13 mouse cellular contexts compared by ENCODE assay signal in genomic region chr11:103174411-103174832, GRCm38 (mm10). TPM values are rescaled to one million over a fixed set of nuclear protein-coding genes. Genes with fewer than 3 reads are reported as not detected.
DNase-seq lines count a peak whose midpoint lies in the region; ATAC-seq and TF ChIP-seq lines count a peak whose summit lies in the region.
"Had no signal": no experiment of that assay in that cellular context is flagged by ENCODE, and none has a peak within 500 bp of the region (broad histone marks: within the 10 kb centered on the region; RNA-seq: fewer than 3 reads in every experiment).

No protein-coding gene starts in this region.

- no peak for DNase-seq in gastrocnemius, adult 2 months
- no peak for DNase-seq in gastrocnemius, postnatal 25 days
- no peak for DNase-seq in lung, postnatal 0 days (ENCODE audit: low spot score)
- no peak for DNase-seq in lung, adult 18-20 months
- no peak for DNase-seq in hindbrain, embryonic 10.5 days (ENCODE audit: low spot score)
- DNase-seq in left cerebral cortex, postnatal 10 days (ENCODE audit: extremely low spot score in 1 of 2, low spot score in 2 of 2): no peak

- WGBS in lung, postnatal 0 days: 70% methylated on average over 5 of the region's 5 CpGs
- WGBS in bone marrow, adult 2 months: 5% methylated on average over 5 of the region's 5 CpGs
- 70% methylated on average over 5 of the region's 5 CpGs for WGBS in small intestine, adult 2 months
- WGBS in hindbrain, embryonic 10.5 days: 79% methylated on average over 5 of the region's 5 CpGs

- peak overlapping the region; percentile 77 for H3K27ac ChIP-seq in gastrocnemius, adult 2 months
- H3K27ac ChIP-seq in lung, postnatal 0 days (ENCODE audit: low read length): no peak overlapping the region
- H3K27ac ChIP-seq in bone marrow, adult 2 months (ENCODE audit: control insufficient read depth, insufficient read depth, low read depth, low read length, poor library complexity): peak overlapping the region; percentile 96
- H3K27ac ChIP-seq in small intestine, adult 2 months (ENCODE audit: insufficient read depth, low read depth, low read length): peak overlapping the region; percentile 16; the same call in 1 of the 2 replicates
- no peak overlapping the region for H3K27ac ChIP-seq in hindbrain, embryonic 10.5 days
- H3K27ac ChIP-seq: midbrain, embryonic 10.5 days had no signal

- H3K4me2 ChIP-seq in lung, postnatal 0 days (replicated peaks; ENCODE audit: low read depth, low read length): peak overlapping the region; percentile 8; the same call in 1 of the 2 replicates

- H3K9ac ChIP-seq in lung, postnatal 0 days (replicated peaks; ENCODE audit: low read depth): no peak overlapping the region

- H3K9me3 ChIP-seq in lung, postnatal 0 days (ENCODE audit: low read length): no peaks in the 10 kb centered on the region
- H3K9me3 ChIP-seq in hindbrain, embryonic 10.5 days: no peaks in the 10 kb centered on the region
- H3K9me3 ChIP-seq: heart, embryonic 10.5 days; midbrain, embryonic 10.5 days had no signal

- H3K4me1 ChIP-seq in lung, postnatal 0 days (ENCODE audit: insufficient read depth, low read depth, low read length): 0 out of 2 replicates have a peak, but pooled peaks cover 2% of the 10 kb centered on the region
- peaks cover 9% of the 10 kb centered on the region for H3K4me1 ChIP-seq in bone marrow, adult 2 months (ENCODE audit: control insufficient read depth, insufficient read depth, low read length)
- H3K4me1 ChIP-seq in small intestine, adult 2 months (ENCODE audit: control insufficient read depth, insufficient read depth, insufficient read length, low read length): peaks cover 7% of the 10 kb centered on the region
- H3K4me1 ChIP-seq in hindbrain, embryonic 10.5 days (replicated peaks): peaks cover 26% of the 10 kb centered on the region

- no peak for TF ChIP-seq EP300 in lung, postnatal 0 days (IDR thresholded peaks at IDR 0.05)

- TF ChIP-seq CTCF in gastrocnemius, adult 2 months (IDR thresholded peaks at IDR 0.05): no peak
- no peak for TF ChIP-seq CTCF in lung, postnatal 0 days (IDR thresholded peaks at IDR 0.05)
- no peak for TF ChIP-seq CTCF in bone marrow, adult 2 months (IDR thresholded peaks at IDR 0.05; ENCODE audit: control insufficient read depth, insufficient read depth, low read length)
- no peak for TF ChIP-seq CTCF in small intestine, adult 2 months (IDR thresholded peaks at IDR 0.05; ENCODE audit: extremely low read depth, insufficient read length, insufficient replicate concordance, low read depth, low read length)

- H3K36me3 ChIP-seq in lung, postnatal 0 days (ENCODE audit: insufficient read depth, low read length): no peaks in the 10 kb centered on the region
- no peaks in the 10 kb centered on the region for H3K36me3 ChIP-seq in small intestine, adult 2 months (ENCODE audit: control insufficient read depth, insufficient read depth, low read length)
- H3K36me3 ChIP-seq in hindbrain, embryonic 10.5 days: no peaks in the 10 kb centered on the region
- H3K36me3 ChIP-seq: heart, embryonic 10.5 days; midbrain, embryonic 10.5 days had no signal

- 0 out of 2 replicates have a peak overlapping the region, but pooled peaks have one; percentile 13 for H3K4me3 ChIP-seq in gastrocnemius, adult 2 months
- no peak overlapping the region for H3K4me3 ChIP-seq in lung, postnatal 0 days (ENCODE audit: low read depth, low read length)
- H3K4me3 ChIP-seq in bone marrow, adult 2 months (replicated peaks; ENCODE audit: control insufficient read depth, low read depth, low read length): peak overlapping the region; percentile 67
- peak overlapping the region; percentile 9; the same call in 1 of the 2 replicates for H3K4me3 ChIP-seq in small intestine, adult 2 months (ENCODE audit: low read depth, low read length)
- H3K4me3 ChIP-seq in hindbrain, embryonic 10.5 days: no peak overlapping the region
- H3K4me3 ChIP-seq: erythroblast, embryonic 14.5 days; heart, embryonic 10.5 days; midbrain, embryonic 10.5 days had no signal

- TF ChIP-seq POLR2A in bone marrow, adult 2 months (IDR thresholded peaks at IDR 0.05; ENCODE audit: borderline replicate concordance, control insufficient read depth, low read depth, low read length): no peak
- no peak for TF ChIP-seq POLR2A in small intestine, adult 2 months (IDR thresholded peaks at IDR 0.05; ENCODE audit: low read depth, low read length)

- ATAC-seq in lung, postnatal 0 days: no peak

- intact Hi-C loops in gastrocnemius, adult 2 months (cut with DNase I): loop anchor here (10.0 kb wide), 1 partner anchor 50 kb away; no protein-coding TSS in a partner anchor
- intact Hi-C loops in left cerebral cortex, postnatal 10 days (cut with DNase I): no loop called here

- H3K27me3 ChIP-seq in lung, postnatal 0 days (replicated peaks; ENCODE audit: insufficient read depth, low read length): peaks cover 19% of the 10 kb centered on the region
- peaks cover 16% of the 10 kb centered on the region for H3K27me3 ChIP-seq in small intestine, adult 2 months (ENCODE audit: control insufficient read depth, insufficient read depth, low read length)
- H3K27me3 ChIP-seq in hindbrain, embryonic 10.5 days (ENCODE audit: insufficient read depth, poor library complexity, severe bottlenecking): peaks cover 62% of the 10 kb centered on the region

RNA-seq across cellular contexts. Expression of gene Fmnl1, which starts 3.5 kb away (rescaled TPM):
- total RNA-seq in gastrocnemius, adult 2 months (2021): 1 to 10 TPM; 4.2 to 5.7 TPM
- total RNA-seq in gastrocnemius, postnatal 25 days (2021): 1 to 10 TPM; 4.7 to 4.9 TPM
- 4.1 and 4.9 TPM in 2 replicates for polyA plus RNA-seq in lung, postnatal 0 days (2015; fragmentation: Nextera tagmentation; extraction: Ambion mirVana)
- 42.0 and 121 TPM in 2 replicates for polyA plus RNA-seq in bone marrow, adult 2 months (2011; ENCODE audit: insufficient read depth, insufficient read length, low replicate concordance, missing spikeins)
- 7.1 and 8.4 TPM in 2 replicates for polyA plus RNA-seq in small intestine, adult 2 months (2012; rRNA removed)
- 0.72 and 1.5 TPM in 2 replicates for polyA plus RNA-seq in hindbrain, embryonic 10.5 days (2016; fragmentation: Nextera tagmentation; extraction: Ambion mirVana)
- 10 to 100 TPM; 79.5 to 80.7 TPM for total RNA-seq in left cerebral cortex, postnatal 10 days (2021)

RNA-seq across cellular contexts. Expression of gene 1700023F06Rik, which starts 33.9 kb away (rescaled TPM):
- not detected for total RNA-seq in gastrocnemius, adult 2 months (2021)
- total RNA-seq in gastrocnemius, postnatal 25 days (2021): not detected
- 0.38 and 0.44 TPM in 2 replicates for polyA plus RNA-seq in lung, postnatal 0 days (2015; fragmentation: Nextera tagmentation; extraction: Ambion mirVana)
- not detected in 2 replicates for polyA plus RNA-seq in bone marrow, adult 2 months (2011; ENCODE audit: insufficient read depth, insufficient read length, low replicate concordance, missing spikeins)
- polyA plus RNA-seq in small intestine, adult 2 months (2012; rRNA removed): 0.50 and 0.51 TPM in 2 replicates
- polyA plus RNA-seq in hindbrain, embryonic 10.5 days (2016; fragmentation: Nextera tagmentation; extraction: Ambion mirVana): 0.24 and 0.27 TPM in 2 replicates
- total RNA-seq in left cerebral cortex, postnatal 10 days (2021): 1 to 10 TPM; 1.3 to 1.7 TPM
- total RNA-seq: common myeloid progenitor, adult 5-6 weeks had no signal
- polyA plus RNA-seq: erythroblast, embryonic 14.5 days had no signal

RNA-seq across cellular contexts. Expression of gene Hexim2, which starts 42.2 kb away (rescaled TPM):
- 1 to 10 TPM; 2.0 to 3.6 TPM for total RNA-seq in gastrocnemius, adult 2 months (2021)
- 1 to 10 TPM; 1.0 to 1.9 TPM for total RNA-seq in gastrocnemius, postnatal 25 days (2021)
- 6.2 and 7.1 TPM in 2 replicates for polyA plus RNA-seq in lung, postnatal 0 days (2015; fragmentation: Nextera tagmentation; extraction: Ambion mirVana)
- polyA plus RNA-seq in bone marrow, adult 2 months (2011; ENCODE audit: insufficient read depth, insufficient read length, low replicate concordance, missing spikeins): 2.8 and 5.7 TPM in 2 replicates
- polyA plus RNA-seq in small intestine, adult 2 months (2012; rRNA removed): 0.86 and 2.2 TPM in 2 replicates
- polyA plus RNA-seq in hindbrain, embryonic 10.5 days (2016; fragmentation: Nextera tagmentation; extraction: Ambion mirVana): 7.7 and 8.9 TPM in 2 replicates
- 10 to 100 TPM; 20.1 to 20.7 TPM for total RNA-seq in left cerebral cortex, postnatal 10 days (2021)

RNA-seq across cellular contexts. Expression of gene Spata32, which starts 43.8 kb away (rescaled TPM):
- not detected for total RNA-seq in gastrocnemius, adult 2 months (2021)
- not detected for total RNA-seq in gastrocnemius, postnatal 25 days (2021)
- polyA plus RNA-seq in lung, postnatal 0 days (2015; fragmentation: Nextera tagmentation; extraction: Ambion mirVana): not detected in 2 replicates
- polyA plus RNA-seq in bone marrow, adult 2 months (2011; ENCODE audit: insufficient read depth, insufficient read length, low replicate concordance, missing spikeins): not detected in 2 replicates
- polyA plus RNA-seq in small intestine, adult 2 months (2012; rRNA removed): not detected in 2 replicates
- not detected in 2 replicates for polyA plus RNA-seq in hindbrain, embryonic 10.5 days (2016; fragmentation: Nextera tagmentation; extraction: Ambion mirVana)
- total RNA-seq in left cerebral cortex, postnatal 10 days (2021): 1 to 10 TPM; 1.6 to 2.0 TPM
- polyA plus RNA-seq: erythroblast, embryonic 14.5 days; heart, embryonic 10.5 days; limb, embryonic 11.5 days; midbrain, embryonic 10.5 days had no signal

RNA-seq across cellular contexts. Expression of gene Hexim1, which starts 58.4 kb away (rescaled TPM):
- 10 to 100 TPM; 18.6 to 21.8 TPM for total RNA-seq in gastrocnemius, adult 2 months (2021)
- total RNA-seq in gastrocnemius, postnatal 25 days (2021): 10 to 100 TPM; 17.4 to 19.0 TPM
- 6.5 TPM in 2 replicates for polyA plus RNA-seq in lung, postnatal 0 days (2015; fragmentation: Nextera tagmentation; extraction: Ambion mirVana)
- 14.0 and 21.8 TPM in 2 replicates for polyA plus RNA-seq in bone marrow, adult 2 months (2011; ENCODE audit: insufficient read depth, insufficient read length, low replicate concordance, missing spikeins)
- 4.3 and 11.4 TPM in 2 replicates for polyA plus RNA-seq in small intestine, adult 2 months (2012; rRNA removed)
- polyA plus RNA-seq in hindbrain, embryonic 10.5 days (2016; fragmentation: Nextera tagmentation; extraction: Ambion mirVana): 1.7 and 2.3 TPM in 2 replicates
- 10 to 100 TPM; 31.8 to 33.9 TPM for total RNA-seq in left cerebral cortex, postnatal 10 days (2021)

Comparison
In these comparisons a context has a peak if more than half of its experiments do, and no peak if none do; other contexts are left out.
1. H3K27ac ChIP-seq: peak in gastrocnemius, adult 2 months (single experiment), bone marrow, adult 2 months (single experiment) and small intestine, adult 2 months (single experiment); none in lung, postnatal 0 days (single experiment) and hindbrain, embryonic 10.5 days (single experiment).
2. H3K4me3 ChIP-seq: peak in gastrocnemius, adult 2 months (single experiment), bone marrow, adult 2 months (single experiment) and small intestine, adult 2 months (single experiment); none in lung, postnatal 0 days (single experiment) and hindbrain, embryonic 10.5 days (single experiment).